ENCODE assay signal across 17 mouse cellular contexts in the genomic region with DNA sequence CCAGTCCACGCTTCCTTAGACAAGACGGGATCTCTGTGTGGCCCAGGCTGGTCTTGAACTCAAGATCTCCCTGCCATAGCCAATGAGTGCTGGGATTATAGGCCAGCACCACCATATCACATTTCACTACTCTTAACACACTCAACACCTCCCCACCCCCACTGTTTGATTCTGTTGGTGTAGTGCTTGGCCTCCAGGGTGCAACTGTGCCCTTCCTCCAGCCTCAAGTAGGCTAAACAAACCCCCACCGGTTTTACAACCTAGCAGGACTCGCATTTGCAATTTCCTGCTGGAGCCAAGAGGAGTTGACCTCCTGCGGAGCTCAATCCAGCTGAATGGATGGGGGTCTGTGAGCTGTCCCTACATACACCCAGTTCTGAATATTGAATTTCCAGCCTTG. TPM values are rescaled to one million over a fixed set of nuclear protein-coding genes. Genes with fewer than 3 reads are reported as not detected.
DNase-seq lines count a peak whose midpoint lies in the region; ATAC-seq and TF ChIP-seq lines count a peak whose summit lies in the region.
"Had no signal": no experiment of that assay in that cellular context is flagged by ENCODE, and none has a peak within 500 bp of the region (broad histone marks: within the 10 kb centered on the region; RNA-seq: fewer than 3 reads in every experiment).

No protein-coding gene starts in this region.

- H3K36me3 ChIP-seq in ES-E14 (ENCODE audit: control insufficient read depth, insufficient read depth, low read length, poor library complexity, severe bottlenecking): 0 out of 2 replicates have a peak, but pooled peaks cover 4% of the 10 kb centered on the region
- no peaks in the 10 kb centered on the region for H3K36me3 ChIP-seq in limb, embryonic 11.5 days (ENCODE audit: control insufficient read depth, insufficient read depth, low read length)
- H3K36me3 ChIP-seq: embryonic facial prominence, embryonic 15.5 days; liver, embryonic 12.5 days had no signal

- H3K4me3 ChIP-seq in ES-E14 (ENCODE audit: insufficient read depth in 1 of 2, low read depth in 1 of 2, low read length in 2 of 2, poor library complexity in 1 of 2, severe bottlenecking in 1 of 2): peak overlapping the region in 1 of 2 experiments; percentile 29; a peak in 1 of 4 replicates
- H3K4me3 ChIP-seq in limb, embryonic 11.5 days (ENCODE audit: low read depth, low read length): no peak overlapping the region
- H3K4me3 ChIP-seq: embryonic facial prominence, embryonic 15.5 days; forebrain, embryonic 13.5 days; liver, embryonic 12.5 days had no signal

- H3K9ac ChIP-seq in ES-E14 (ENCODE audit: insufficient read depth, low read depth, low read length, poor library complexity, severe bottlenecking): no peak overlapping the region
- no peak overlapping the region for H3K9ac ChIP-seq in limb, embryonic 11.5 days (ENCODE audit: low read length)
- H3K9ac ChIP-seq: embryonic facial prominence, embryonic 15.5 days; forebrain, embryonic 13.5 days; liver, embryonic 12.5 days had no signal

- peaks cover 6 to 15% of the 10 kb centered on the region in 2 experiments for H3K4me1 ChIP-seq in ES-E14 (ENCODE audit: control insufficient read depth in 2 of 2, insufficient read depth in 2 of 2, low read length in 2 of 2, poor library complexity in 1 of 2)
- peaks cover 5% of the 10 kb centered on the region; the same call in 1 of the 2 replicates for H3K4me1 ChIP-seq in limb, embryonic 11.5 days (ENCODE audit: control insufficient read depth, insufficient read depth, low read length)

- 17% methylated on average over 5 of the region's 5 CpGs for WGBS in limb, embryonic 11.5 days

- H3K4me2 ChIP-seq in limb, embryonic 11.5 days (ENCODE audit: low read depth, severe bottlenecking): no peak overlapping the region
- H3K4me2 ChIP-seq: embryonic facial prominence, embryonic 15.5 days; forebrain, embryonic 13.5 days; heart, embryonic 11.5 days; liver, embryonic 12.5 days had no signal

- peak overlapping the region; percentile 88 for H3K27ac ChIP-seq in ES-E14 (ENCODE audit: insufficient read depth, low read depth, low read length, poor library complexity, severe bottlenecking)
- 0 out of 2 replicates have a peak overlapping the region, but pooled peaks have one; percentile 32 for H3K27ac ChIP-seq in limb, embryonic 11.5 days (replicated peaks; ENCODE audit: low read depth, low read length)
- H3K27ac ChIP-seq: embryonic facial prominence, embryonic 15.5 days; forebrain, embryonic 13.5 days; liver, embryonic 12.5 days had no signal

- H3K9me3 ChIP-seq in ES-E14 (ENCODE audit: control insufficient read depth, insufficient read depth, low read depth, low read length): no peaks in the 10 kb centered on the region
- no peaks in the 10 kb centered on the region for H3K9me3 ChIP-seq in limb, embryonic 11.5 days (ENCODE audit: control insufficient read depth, low read length)
- H3K9me3 ChIP-seq: embryonic facial prominence, embryonic 15.5 days; forebrain, embryonic 13.5 days; liver, embryonic 12.5 days had no signal

- in situ Hi-C loops in ES-E14 (cut with MboI; ENCODE audit: low sequenced_read_pairs in 2 of 2, unreplicated experiment in 2 of 2): no loop called here

- DNase-seq in kidney, adult 9 months: peak; percentile 54
- DNase-seq in kidney, postnatal 4 days: no peak
- no peak for DNase-seq in ES-E14 (ENCODE audit: low read depth, low spot score)
- peak; percentile 60 for DNase-seq in limb, embryonic 11.5 days (ENCODE audit: low spot score)
- peak; percentile 39 for DNase-seq in mesoderm, embryonic 11.5 days (ENCODE audit: low read depth, low spot score)
- DNase-seq in right cerebral cortex, postnatal 10 days (ENCODE audit: low spot score in 2 of 2): no peak
- DNase-seq in right cerebral cortex, postnatal 25 days: no peak
- DNase-seq: adrenal gland, postnatal 10 days; cerebellum, postnatal 14 days; heart, postnatal 4 days had no signal

- no peaks in the 10 kb centered on the region for H3K27me3 ChIP-seq in limb, embryonic 11.5 days (ENCODE audit: control insufficient read depth, insufficient read depth, low read length)
- H3K27me3 ChIP-seq: embryonic facial prominence, embryonic 15.5 days; forebrain, embryonic 13.5 days had no signal

- peak; percentile 49 for ATAC-seq in limb, embryonic 11.5 days (ENCODE audit: insufficient number of reproducible peaks, low FRiP score, low TSS enrichment, low read depth)
- no peak for ATAC-seq in granulocyte monocyte progenitor cell, adult 5-6 weeks (replicated peaks; ENCODE audit: poor library complexity, severe bottlenecking)
- ATAC-seq: CD4-positive, CD25-positive, alpha-beta regulatory T cell, adult 4 months; forebrain, embryonic 13.5 days; inflammation-experienced regulatory T-cells, adult 6 months; liver, embryonic 12.5 days had no signal

TF ChIP-seq in ES-E14, 5 proteins besides CTCF, POLR2A, EP300 and RAD21:
- TF ChIP-seq ZC3H11A (IDR thresholded peaks at IDR 0.05; ENCODE audit: borderline replicate concordance, low read depth, low read length) (no peak), HCFC1 (IDR thresholded peaks at IDR 0.05; ENCODE audit: borderline replicate concordance, insufficient read depth, low read length) (no peak), MAFK (IDR thresholded peaks at IDR 0.05; ENCODE audit: insufficient read depth, low read depth, low read length) (no peak), CHD2 (IDR thresholded peaks at IDR 0.05; ENCODE audit: low read depth, low read length) (peak; percentile 50; the same call in 1 of the 2 replicates), ZNF384 (IDR thresholded peaks at IDR 0.05; ENCODE audit: low read depth, low read length) (no peak)
TF ChIP-seq in ES-E14: peak in this region for 1.

RNA-seq across cellular contexts. Expression of gene Tor3a, which starts 5.6 kb away (rescaled TPM):
- 17.2 and 38.2 TPM in 2 replicates for total RNA-seq in ES-E14 (2012; rRNA removed)
- 8.2 and 10.0 TPM in 2 replicates for polyA plus RNA-seq in limb, embryonic 11.5 days (2014; fragmentation: Nextera tagmentation; extraction: Ambion mirVana)
- 35.6 and 40.0 TPM in 2 replicates for total RNA-seq in granulocyte monocyte progenitor cell, adult 5-6 weeks (2014; fragmentation: Nextera tagmentation)
- 33.5 and 33.6 TPM in 2 replicates for total RNA-seq in granulocyte monocyte progenitor cell, adult 5-6 weeks (2017)

RNA-seq across cellular contexts. Expression of gene Fam20b, which starts 50.3 kb away (rescaled TPM):
- total RNA-seq in ES-E14 (2012; rRNA removed): 20.1 and 22.2 TPM in 2 replicates
- polyA plus RNA-seq in limb, embryonic 11.5 days (2014; fragmentation: Nextera tagmentation; extraction: Ambion mirVana): 21.3 and 21.9 TPM in 2 replicates
- 18.6 and 30.9 TPM in 2 replicates for total RNA-seq in granulocyte monocyte progenitor cell, adult 5-6 weeks (2014; fragmentation: Nextera tagmentation)
- 44.5 and 47.2 TPM in 2 replicates for total RNA-seq in granulocyte monocyte progenitor cell, adult 5-6 weeks (2017)

Comparison
In these comparisons a context has a peak if more than half of its experiments do, and no peak if none do; other contexts are left out.
1. DNase-seq: peak in kidney, adult 9 months (single experiment), limb, embryonic 11.5 days (single experiment) and mesoderm, embryonic 11.5 days (single experiment); none in kidney, postnatal 4 days (0 of 2), ES-E14 (single experiment), right cerebral cortex, postnatal 10 days (0 of 2) and right cerebral cortex, postnatal 25 days (single experiment).